Mouse (Mus musculus) Muller cell, postnatal 12 days (primary cell): ENCODE measurements around the gene Bak1.

Experiments
- DNase-seq: peaks from one replicate; pipeline ENCODE4 v3.0.0-alpha.2; 2015; ENCODE audit errors: inconsistent ontology term

Bak1 gene

DNA sequence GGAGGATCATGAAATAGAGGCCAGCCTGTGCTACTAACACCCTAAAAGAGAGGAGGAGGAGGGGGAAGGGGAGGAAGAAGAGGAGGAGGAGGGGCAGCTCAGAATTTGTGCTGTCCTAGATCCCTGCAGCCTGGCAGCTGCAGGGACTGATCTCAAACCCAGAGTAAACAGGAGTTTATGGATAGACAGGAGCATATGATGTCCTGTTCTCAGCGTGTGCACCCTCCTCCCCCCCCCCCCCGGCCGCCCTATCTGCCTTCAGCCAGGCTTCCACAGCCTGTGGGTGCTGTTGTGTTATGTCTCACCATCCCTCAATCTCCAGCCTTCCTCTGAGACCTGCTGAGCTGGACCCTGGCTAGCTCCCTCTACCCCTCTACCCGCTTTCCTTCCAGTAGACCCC is at the start of gene Bak1:
Bak1 (minus strand) TSS at position 101 of the 400 bp plus-strand sequence.
- DNase-seq, result no peak

DNA sequence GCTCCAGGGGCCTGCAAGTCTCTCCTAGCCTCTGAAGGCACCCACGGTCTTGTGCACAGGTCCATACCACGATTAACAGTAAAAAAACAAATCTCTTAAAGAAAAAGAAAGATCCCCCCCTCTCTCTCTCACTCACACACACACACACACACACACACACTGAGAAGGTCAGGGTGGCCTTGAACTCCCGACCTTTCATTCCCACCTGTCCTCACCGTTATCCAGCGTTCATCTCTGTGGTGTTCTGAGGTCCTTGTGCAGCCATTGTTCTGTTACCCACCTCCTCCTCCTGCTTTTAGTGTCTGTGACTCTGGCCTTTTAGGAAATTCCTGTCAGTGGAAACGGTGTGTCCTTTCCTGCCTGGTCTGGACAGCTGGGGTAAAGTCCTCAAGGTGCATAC is 49.7 kb upstream of the Bak1 start:
- no peak for DNase-seq

DNA sequence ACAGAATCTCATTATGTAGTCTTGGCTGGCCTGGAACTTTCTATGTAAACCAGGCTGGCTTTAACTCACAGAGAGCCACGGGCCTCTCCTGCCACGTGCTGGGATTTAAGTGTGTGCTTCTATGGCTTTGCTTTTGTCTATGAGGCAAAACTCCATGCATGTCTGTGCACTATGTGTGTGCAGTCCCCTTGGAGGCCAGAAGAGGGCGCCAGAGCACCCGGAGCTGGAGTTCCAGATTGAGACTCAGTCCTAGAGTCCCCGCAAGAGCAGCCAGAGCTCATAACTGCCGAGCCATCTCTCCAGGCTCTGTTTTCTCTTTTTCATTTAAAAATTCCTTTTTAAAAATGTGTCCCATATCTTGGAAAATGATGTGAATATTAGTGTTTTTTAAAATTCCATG is 49.1 kb upstream of the Bak1 start:
- DNase-seq, result no peak

DNA sequence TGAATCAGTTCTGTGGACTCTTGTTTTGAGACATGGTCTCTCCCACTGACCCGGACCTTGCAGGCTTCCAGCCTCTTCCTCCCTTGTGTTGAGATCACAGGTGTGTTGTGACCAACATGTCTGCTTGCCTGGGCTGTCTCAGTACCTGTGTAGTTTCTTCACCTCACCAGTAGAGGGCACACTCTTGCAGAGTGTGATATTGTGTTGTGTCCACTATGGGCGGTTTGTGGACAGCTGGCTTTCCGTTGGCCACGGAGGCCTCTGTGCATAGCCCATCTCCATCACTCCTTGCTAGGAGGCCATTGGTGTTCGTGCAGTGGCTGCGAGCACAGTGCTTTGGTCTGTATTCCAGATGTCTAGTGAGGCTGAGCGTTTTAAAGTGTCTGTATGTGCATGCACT is 48.3 kb upstream of the Bak1 start:
- no peak for DNase-seq

DNA sequence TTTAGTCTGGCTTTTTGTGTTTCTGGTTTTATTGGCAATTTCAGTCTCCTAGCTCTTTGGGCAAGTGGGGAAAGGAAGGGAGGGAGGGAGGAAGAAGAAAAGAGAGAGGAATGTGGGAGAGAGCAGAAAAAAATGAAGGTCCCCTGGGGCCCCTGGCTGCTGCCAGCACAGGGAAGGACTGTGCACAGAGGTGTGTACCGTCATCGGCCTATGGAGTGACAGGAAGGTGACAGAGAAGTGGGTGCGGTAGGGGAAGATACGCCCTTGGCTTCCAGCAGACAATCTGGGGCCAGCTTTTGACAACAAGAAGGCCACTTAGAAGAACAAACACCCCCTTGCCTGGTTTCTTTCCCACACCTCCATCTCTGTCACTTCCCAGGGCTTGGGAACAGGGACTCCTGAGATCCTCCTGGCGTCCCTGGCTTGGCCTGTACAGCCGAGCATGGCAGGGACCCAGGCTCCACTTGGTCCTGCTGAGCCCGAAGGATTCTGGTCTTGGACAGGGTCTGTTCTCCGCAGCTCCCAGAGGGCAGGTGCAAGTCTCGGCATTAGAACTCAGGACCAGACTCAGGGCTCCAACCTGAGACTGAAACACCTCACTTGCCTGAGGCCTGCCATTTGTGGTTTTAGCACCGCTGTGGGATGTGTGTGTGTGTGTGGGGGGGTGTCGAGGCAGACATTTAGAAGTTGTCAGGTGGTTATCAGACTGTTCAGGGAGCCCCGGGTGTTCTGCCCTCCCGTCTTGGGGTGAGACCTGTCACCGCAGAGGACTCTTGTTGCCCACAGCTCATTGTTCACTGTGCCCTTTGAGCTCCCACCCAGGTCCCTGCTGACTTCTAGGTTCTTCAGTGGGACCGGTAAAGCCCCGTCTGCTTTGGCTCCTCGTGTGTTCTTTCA is 46.3 kb upstream of the Bak1 start:
- peak; percentile 16 for DNase-seq

DNA sequence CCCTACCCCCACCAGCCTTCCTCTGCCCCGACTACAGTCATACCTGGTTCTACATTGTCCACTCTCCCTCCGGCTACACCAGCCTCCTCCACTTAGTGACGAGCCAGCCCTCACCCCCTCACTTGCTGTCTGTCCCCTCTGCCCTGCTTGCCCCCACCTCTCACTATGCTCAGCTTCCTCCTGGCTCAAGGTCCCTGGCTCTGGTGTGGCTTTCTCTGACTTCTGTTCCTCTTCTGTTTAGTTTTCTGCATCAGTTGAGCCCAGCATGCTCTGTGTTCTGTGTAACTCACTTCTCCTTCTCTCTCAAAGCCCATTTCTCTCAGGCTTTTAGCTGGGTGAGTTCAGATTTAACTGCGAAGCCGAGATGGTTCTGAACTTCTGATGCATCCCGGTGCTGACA is 45.4 kb upstream of the Bak1 start:
- DNase-seq, result no peak

DNA sequence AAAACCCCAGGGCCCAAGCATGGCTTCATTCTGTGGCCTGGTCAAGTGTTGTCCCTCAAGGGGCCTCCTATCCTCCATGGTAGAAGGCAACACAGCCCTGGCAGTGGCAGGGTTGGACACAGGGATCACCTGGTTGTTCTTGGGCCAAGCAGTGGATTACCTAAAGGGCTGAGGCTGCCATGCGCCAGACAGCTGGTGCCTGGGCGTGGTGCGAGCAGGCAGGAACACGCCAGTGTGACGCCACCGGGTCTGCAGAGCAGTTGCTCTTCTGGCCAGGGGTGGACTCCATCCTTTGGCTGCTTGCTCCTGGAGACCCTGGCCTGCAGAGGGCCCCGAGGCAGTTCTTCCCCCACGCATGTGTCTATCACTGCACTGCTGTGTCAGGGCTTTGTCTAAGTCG is 45.0 kb upstream of the Bak1 start:
- no peak for DNase-seq

DNA sequence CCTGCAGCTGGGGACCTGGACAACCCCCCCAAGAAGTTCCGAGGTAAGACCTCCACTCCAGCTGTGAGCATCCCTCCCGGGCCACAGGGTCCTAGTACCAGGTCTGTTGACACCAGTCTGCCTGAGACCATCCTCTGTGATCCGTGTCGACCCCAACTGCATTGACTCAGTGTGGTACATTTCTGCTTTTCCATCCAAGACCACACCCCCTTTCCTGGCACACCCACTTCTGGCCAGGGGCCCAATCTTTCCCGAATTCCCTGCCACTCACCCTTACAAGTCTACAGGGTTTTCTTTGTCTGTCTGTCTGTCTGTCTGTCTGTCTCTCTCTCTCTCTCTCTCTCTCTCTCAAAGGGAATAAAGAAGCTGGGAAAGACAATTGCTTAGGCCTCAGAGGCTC is 44.3 kb upstream of the Bak1 start:
- no peak for DNase-seq

DNA sequence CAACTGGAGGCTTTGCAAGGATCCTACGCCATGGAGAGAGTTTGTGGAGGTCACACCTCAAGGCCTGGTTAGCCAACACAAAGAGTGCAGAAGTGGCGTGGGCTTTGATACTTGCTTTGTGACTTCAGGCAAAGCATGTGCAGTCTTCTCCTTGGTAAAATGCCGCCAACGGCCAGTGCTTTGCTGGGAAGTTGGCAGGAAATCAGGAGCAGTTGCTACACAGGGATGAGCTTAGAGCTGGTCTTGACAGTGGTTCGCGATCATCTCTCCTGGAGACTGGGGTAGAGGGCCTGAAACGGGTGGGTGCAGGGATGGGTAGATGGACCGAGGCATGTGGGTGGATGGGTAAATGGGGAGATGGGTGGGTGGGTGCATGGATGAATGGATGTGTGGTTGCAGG is 43.6 kb upstream of the Bak1 start:
- DNase-seq, result no peak

DNA sequence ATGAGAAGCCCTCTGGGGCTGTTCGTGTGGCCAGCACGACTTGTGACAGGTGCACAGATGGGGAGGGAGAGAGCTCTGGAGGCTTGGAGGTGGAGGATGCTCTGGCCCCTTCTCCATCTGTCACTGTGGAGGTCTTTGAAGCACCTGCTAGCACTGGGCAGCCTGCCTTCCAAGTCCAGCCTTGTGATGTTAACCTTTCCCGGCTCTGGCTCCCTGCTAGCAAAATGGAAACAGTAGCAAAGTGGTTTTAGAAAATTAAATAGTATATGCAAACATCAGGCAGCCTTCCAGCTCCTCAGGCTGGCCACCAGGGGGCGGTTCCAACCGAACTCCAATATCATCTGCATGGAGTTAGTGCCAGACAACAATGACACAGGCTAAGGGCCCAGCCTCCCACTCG is 42.8 kb upstream of the Bak1 start:
- DNase-seq, result no peak

DNA sequence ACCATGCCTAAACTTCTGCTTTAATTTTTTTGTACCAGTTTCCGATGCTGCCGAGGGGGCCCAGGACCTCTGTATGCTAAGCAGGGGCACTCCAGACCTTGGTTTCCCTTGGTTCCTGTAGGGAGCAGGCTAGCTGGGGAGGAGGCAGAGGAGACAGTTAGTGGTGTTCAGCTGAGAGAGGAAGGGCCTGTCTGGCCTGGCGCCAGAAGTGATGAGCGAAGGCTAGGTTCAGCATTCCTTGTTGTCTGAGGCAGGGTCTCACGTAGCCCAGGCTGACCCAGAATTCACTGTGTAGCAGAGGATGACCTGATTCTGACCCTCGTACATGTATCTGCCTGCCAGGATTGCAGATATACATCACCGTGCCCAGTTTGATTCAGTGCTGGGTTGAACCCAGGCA is 42.1 kb upstream of the Bak1 start:
- no peak for DNase-seq

DNA sequence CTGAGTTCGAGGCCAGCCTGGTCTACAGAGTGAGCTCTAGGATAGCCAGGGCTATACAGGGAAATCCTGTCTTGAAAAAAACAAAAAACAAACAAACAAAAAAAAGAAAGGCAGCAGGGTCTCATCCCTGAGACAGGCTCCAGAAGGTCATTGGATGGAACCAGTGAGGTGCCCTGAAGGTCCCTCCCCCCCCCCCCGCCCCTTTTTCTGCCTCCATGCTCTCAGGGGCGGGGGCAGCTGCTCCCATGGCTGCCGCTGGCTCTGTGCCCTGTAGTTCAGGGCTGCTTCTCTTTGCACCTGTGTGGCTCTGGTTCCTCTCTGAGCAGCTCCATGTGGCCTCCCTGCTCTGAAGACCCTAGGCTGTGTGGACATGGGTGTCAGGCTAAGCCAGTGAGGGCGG is 40.3 kb upstream of the Bak1 start:
- DNase-seq, result no peak

DNA sequence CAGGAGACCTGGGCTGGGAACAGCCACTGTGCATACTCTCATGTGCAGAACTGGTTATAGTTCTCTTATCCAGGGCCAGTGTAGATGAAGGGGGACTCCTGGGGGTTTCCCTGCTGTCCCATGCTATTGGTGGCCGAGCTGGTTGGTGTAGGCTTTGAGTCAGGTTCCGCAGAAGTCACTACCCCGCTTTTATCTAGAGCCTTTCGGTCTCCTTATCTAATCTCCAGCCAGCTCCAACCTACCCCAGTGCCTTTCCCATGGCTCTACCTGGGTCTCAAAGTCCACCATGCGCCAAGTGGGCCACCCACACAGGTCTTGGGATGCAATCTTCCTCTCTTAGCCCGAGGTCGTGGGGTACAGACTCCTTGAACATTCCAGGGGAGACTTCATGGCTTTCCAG is 37.3 kb upstream of the Bak1 start:
- DNase-seq, result no peak

DNA sequence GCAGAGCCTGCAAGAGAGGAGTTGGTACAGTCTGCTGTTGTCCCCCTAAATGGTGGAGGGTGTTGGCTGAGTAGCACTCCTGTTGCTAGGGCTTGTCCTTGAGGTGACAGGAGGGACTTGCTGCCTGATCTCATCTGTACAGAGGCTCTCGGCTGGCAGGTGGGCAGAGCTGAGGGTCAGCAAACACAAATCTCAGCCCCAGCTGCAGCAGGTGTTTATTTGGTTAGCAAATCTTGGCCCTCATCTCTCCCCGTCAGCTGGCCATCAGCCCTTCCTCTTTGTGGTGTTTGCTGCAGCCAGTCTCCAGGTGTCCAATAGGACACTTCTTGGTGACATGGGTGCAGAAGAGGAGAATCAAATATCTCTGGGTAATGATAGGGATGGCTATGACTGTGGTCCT is 35.4 kb upstream of the Bak1 start:
- DNase-seq, result no peak

DNA sequence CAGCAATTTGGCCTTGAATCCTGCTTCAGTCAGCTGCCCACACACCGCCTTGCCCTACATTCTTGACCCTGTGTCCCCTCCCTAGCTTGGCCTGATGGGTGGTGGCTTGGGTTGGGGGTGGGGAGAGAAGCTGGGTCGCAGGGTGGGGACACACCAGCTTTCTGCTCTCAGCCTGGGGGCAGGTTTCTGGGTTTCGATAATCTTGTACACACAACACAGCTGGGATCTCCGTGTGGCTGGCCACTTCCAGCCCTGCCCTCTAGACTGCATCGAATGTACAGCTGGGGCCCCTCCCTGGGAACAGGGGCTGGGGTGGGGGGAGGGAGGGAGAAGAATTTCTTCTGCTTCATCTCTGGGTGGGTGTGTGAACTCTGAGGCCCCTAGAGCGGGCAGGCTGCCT is 34.9 kb upstream of the Bak1 start:
- no peak for DNase-seq

DNA sequence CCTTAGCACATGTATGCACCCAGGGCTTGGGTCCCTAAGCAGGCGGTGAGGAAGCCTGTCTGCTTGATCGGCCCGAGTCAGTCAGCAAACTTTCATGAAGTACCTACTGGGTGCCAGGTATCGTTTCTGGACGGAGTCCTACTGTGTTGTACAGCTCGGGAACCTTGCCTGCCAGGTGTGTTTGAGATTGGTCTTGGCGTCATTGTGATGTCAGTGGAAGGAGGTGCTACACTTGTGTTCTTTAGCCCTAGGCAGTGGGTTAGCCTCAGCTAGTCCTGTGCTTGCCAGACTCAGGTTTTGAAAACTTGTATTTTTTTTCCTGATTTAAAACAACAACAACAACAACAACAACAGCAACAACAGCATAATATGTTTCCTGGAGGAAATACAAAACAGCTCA is 33.9 kb upstream of the Bak1 start:
- DNase-seq, result no peak

DNA sequence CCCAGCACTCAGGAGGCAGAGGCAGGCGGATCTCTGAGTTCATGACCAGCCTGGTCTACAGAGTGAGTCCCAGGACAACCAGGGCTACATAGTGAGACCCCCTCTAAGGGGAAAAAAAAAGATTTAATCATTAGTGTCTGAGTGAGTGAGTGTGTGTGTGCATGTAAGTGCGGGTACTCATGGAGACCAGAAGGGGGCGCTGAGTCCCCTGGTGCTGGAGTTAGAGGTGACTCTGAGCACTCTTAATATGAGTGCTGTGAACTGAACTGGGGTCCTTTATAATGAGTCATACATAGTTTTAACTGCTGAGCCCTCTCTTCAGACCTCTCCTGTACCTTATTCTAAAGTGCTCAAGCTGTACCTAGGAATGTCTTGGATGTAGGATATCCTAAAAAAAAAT is 32.9 kb upstream of the Bak1 start:
- DNase-seq, result no peak

DNA sequence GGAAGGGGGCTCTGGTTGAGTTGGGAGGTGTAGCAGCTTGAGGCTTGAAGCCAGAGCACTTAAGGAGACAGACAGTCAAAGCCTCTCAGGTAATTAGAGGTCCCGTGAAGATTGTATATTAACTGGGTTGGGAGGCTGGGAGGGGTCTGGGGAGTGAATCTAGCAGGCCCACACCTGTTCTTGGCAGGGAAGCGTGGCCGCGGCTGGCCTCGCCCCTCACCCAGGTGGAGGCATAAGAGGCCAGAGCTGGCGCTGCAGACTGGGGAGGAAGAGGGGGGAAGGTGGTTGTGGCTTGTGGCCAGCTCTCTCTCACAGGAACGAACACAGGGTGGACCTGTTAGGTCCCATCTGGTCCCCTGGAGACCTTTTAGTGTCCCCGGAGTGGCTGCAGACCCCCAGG is 31.9 kb upstream of the Bak1 start:
- no peak for DNase-seq

DNA sequence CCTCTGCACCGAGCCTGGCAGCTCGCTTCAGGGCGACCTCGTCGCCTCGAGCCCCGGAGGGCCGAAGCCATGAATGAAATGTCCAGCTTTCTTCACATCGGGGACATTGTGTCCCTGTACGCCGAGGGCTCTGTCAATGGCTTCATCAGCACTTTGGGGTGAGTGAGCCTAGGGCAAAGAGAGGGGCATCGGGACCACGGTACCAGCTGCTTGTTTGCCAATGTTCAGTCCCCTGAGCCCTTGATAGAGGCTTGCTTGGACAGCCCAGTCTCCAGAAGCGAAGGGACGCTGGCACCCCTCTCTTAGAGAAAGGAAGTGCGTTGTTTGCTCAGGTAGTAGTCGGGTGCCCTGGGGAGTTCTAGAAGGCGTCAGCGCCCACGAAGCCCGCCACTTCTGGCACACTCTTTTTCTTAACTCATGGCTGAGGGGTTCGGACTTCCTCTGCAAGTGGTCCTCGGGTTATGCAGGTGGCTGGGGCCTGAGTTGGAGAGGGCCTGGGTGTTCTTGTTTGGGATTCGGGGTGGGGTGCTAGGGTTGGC is 28.8 kb upstream of the Bak1 start:
- DNase-seq, result no peak

DNA sequence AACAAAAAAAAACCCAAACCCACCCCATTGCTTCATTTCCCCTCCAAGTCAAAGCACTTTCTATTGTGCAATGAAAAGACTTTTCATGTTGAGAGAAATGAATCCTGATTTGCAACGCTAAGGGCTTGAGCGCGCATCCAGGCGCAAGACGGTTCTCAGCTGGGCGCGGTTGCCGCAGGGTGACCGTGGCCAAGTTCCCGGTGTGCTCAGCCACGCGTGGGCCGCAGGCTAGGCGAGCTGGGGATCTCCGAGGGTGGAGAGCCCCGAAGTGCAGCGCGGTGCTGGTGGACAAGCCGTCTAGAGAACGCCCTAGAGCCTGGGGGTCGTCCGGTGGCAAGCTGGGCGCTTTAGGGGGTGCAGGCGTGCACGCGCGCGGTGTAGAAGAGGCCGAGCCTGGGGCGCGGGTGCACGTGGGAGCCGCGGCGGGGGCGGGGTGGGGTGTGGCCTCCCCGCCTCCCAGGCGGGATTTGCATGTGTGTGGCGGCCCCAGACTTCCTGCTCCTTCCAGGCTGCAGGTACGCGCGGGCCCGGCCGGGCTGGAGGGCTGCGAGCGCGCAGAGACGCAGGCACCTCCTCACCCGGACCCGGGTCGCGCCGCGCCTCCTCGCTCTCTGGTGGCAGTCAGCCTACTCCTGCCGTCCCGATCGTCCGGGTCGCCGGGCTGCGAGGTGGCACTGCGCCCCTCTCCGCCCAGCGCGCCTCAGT is 28.2 kb upstream of the Bak1 start, which contains the start of gene Itpr3:
Itpr3 (plus strand) TSS at position 493 of the 705 bp plus-strand sequence.
- peak; percentile 82 for DNase-seq

DNA sequence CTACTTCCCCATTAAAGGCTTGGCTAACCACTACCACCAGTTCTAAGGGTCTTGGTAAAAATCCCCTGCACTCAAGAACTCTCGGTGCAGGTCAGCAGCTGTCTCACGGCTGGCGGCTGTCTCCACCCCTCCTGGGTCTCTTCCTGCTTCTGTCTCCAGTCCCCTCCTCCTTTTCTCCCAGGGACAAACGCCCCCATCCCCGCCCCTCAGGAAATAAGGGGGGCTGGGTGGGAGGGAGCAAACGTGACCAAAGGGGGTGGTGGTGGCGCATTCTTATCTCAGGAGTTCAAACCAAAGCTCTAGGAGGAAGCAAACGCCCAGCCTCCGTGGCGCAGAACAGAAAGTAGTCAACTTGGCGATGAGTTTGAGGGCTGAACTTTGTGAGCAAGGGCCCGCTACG is 27.4 kb upstream of the Bak1 start:
- DNase-seq, result peak; percentile 89

DNA sequence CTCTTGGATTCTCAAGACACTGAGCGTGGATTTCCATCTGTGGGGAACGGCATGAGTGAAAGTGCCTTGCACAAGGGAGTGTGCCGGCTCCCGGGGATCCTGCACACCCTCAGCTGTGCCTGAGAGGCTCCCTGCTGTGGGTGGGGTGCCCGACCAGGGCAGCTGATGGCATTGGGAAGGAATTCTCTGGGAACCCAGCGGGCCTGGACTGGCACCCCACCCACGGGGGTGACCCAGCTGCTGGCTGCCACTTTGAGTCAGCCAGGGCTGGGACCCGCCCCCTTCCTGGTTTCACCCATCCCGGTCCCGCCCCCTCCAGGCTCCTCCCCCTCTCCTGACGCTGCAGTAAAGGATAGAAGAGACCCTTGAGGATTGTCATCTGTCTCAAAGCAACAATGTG is 22.7 kb upstream of the Bak1 start:
- no peak for DNase-seq

DNA sequence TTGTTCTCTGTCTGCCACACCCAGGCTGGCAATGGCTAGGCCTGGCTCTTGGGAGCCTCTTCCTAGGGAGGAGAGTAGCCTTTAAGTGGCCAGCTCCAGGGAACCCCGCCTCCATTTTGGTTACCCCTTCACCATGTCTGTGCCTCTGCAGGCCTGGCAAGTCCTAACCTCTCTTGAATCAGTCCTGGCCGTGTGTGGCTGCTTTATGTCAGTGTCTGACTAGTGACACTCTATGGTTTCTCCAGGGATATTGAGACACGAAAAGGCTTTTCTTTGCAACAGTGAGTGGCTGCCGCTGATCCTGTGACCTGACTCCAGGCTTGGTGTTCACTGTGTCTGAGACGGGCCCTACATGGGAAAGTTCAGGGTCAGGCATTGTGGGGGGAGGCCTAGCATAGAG is 22.0 kb upstream of the Bak1 start:
- no peak for DNase-seq
